Mouse (Mus musculus) midbrain, embryonic 12.5 days (tissue): ENCODE results near the gene Sppl3. TPM values are rescaled to one million over a fixed set of nuclear protein-coding genes. Genes with fewer than 3 reads are reported as not detected.
A peak's percentile ranks its signal among the peaks of the same experiment; 100 is the strongest.

Experiments used
- ATAC-seq: fragments of 200-750 bp; cut with Nextera tagmentation; 2 replicates; pipeline ENCODE4 v1.8.0; 2017; ENCODE audit warnings: low read depth, moderate TSS enrichment, moderate library complexity; ENCODE audit not compliant: low FRiP score
- H3K27ac ChIP-seq: fragments of 300-500 bp; sonication (generic); replicated peaks from 2 replicates; pipeline ENCODE4 v1.5.1; 2016; ENCODE audit warnings: mild to moderate bottlenecking
- H3K27me3 ChIP-seq: fragments of 300-500 bp; sonication (generic); 2 replicates; pipeline ENCODE4 v1.6.1; 2016; ENCODE audit warnings: mild to moderate bottlenecking
- H3K36me3 ChIP-seq: fragments of 300-500 bp; sonication (generic); 2 replicates; pipeline ENCODE4 v1.6.1; 2016
- H3K4me1 ChIP-seq: fragments of 300-500 bp; sonication (generic); 2 replicates; pipeline ENCODE4 v1.6.1; 2016
- H3K4me2 ChIP-seq: fragments of 300-500 bp; sonication (generic); replicated peaks from 2 replicates; pipeline ENCODE4 v1.6.1; 2016; ENCODE audit warnings: mild to moderate bottlenecking, moderate library complexity
- H3K4me3 ChIP-seq: fragments of 300-500 bp; sonication (generic); 2 replicates; pipeline ENCODE4 v1.5.1; 2016; ENCODE audit warnings: mild to moderate bottlenecking
- H3K9ac ChIP-seq: fragments of 300-500 bp; sonication (generic); replicated peaks from 2 replicates; pipeline ENCODE4 v1.6.1; 2016; ENCODE audit warnings: mild to moderate bottlenecking, moderate library complexity
- H3K9me3 ChIP-seq: fragments of 300-500 bp; sonication (generic); 2 replicates; pipeline ENCODE4 v1.6.1; 2016; ENCODE audit warnings: mild to moderate bottlenecking
- WGBS: fragments of 180-500 bp; shearing (Covaris S2); methylation state at CpG from one replicate; pipeline ENCODE4 v1.1.7; 2016; 5-methylcytosine and 5-hydroxymethylcytosine counted together
- polyA plus RNA-seq: library from polyadenylated mRNA; unstranded; fragments of >200 nt; fragmentation: Nextera tagmentation; extraction: Ambion mirVana; gene quantifications from 2 replicates; pipeline ENCODE4 v1.2.1, GENCODE M21; 2016

Sppl3 gene
- polyA plus RNA-seq, 1 experiment from 2014 or later, result 16.6 TPM

GRCm38 (mm10) chr5:115134234-115135165, 123.6 kb downstream of the Sppl3 start, which contains the start of gene Unc119b:
Gene Unc119b, minus strand, starts transcription at chr5:115134975.
- Histone ChIP-seq H3K9me3 (no peaks in the 10 kb centered on the region), H3K4me2 (peak within 1 kb of the TSS; percentile 81), H3K27me3 (0 out of 2 replicates have a peak, but pooled peaks cover 9% of the 10 kb centered on the region), H3K4me1 (peaks cover 19% of the 10 kb centered on the region), H3K4me3 (peak within 1 kb of the TSS; percentile 94), H3K9ac (peak within 1 kb of the TSS; percentile 89), H3K27ac (peak within 1 kb of the TSS; percentile 63), H3K36me3 (peaks cover 9% of the 10 kb centered on the region)
- WGBS, result under 1% methylated on average over 58 of the region's 81 CpGs
- peak; percentile 95 for ATAC-seq

- 70% methylated on average over 4 of the region's 4 CpGs for WGBS
- H3K4me2 ChIP-seq, result no peak overlapping the region
- H3K27ac ChIP-seq, result no peak overlapping the region
These were observed 128.2 kb downstream of the Sppl3 start for GRCm38 (mm10) chr5:115139124-115139523.

GRCm38 (mm10) chr5:115140726-115141125, 129.8 kb downstream of the Sppl3 start:
- Histone ChIP-seq H3K4me1 (0 out of 2 replicates have a peak, but pooled peaks cover 7% of the 10 kb centered on the region), H3K27ac (no peak overlapping the region), H3K4me3 (no peak overlapping the region), H3K9me3 (no peaks in the 10 kb centered on the region), H3K9ac (no peak overlapping the region), H3K36me3 (peaks cover 1% of the 10 kb centered on the region; the same call in 1 of the 2 replicates), H3K27me3 (0 out of 2 replicates have a peak, but pooled peaks cover 9% of the 10 kb centered on the region), H3K4me2 (no peak overlapping the region)
- ATAC-seq, result no peak
- whole genome bisulfite sequencing, result 71% methylated on average over 3 of the region's 3 CpGs

More at GRCm38 (mm10) chr5:115139124-115139523, 128.2 kb downstream of the Sppl3 start:
- no peak overlapping the region for H3K4me3 ChIP-seq
- H3K27me3 ChIP-seq, result 0 out of 2 replicates have a peak, but pooled peaks cover 9% of the 10 kb centered on the region
- H3K36me3 ChIP-seq, result no peaks in the 10 kb centered on the region
- ATAC-seq, result no peak
- no peaks in the 10 kb centered on the region for H3K9me3 ChIP-seq
- H3K9ac ChIP-seq, result no peak overlapping the region
- H3K4me1 ChIP-seq, result peaks cover 8% of the 10 kb centered on the region; the same call in 1 of the 2 replicates

GRCm38 (mm10) chr5:115142166-115142697, 131.3 kb downstream of the Sppl3 start:
- no peak overlapping the region for H3K4me3 ChIP-seq
- no peak overlapping the region for H3K4me2 ChIP-seq
- no peak for ATAC-seq

GRCm38 (mm10) chr5:115143552-115143951, 132.6 kb downstream of the Sppl3 start:
- Histone ChIP-seq H3K4me2 (no peak overlapping the region), H3K9ac (no peak overlapping the region), H3K27me3 (no peaks in the 10 kb centered on the region), H3K4me1 (0 out of 2 replicates have a peak, but pooled peaks cover 7% of the 10 kb centered on the region), H3K27ac (no peak overlapping the region), H3K9me3 (no peaks in the 10 kb centered on the region), H3K36me3 (peaks cover 30% of the 10 kb centered on the region), H3K4me3 (no peak overlapping the region)
- WGBS, result 85% methylated on average over 10 of the region's 10 CpGs
- ATAC-seq, result no peak

More at GRCm38 (mm10) chr5:115142166-115142697, 131.3 kb downstream of the Sppl3 start:
- no peaks in the 10 kb centered on the region for H3K9me3 ChIP-seq
- 0 out of 2 replicates have a peak, but pooled peaks cover 4% of the 10 kb centered on the region for H3K27me3 ChIP-seq
- H3K4me1 ChIP-seq, result 0 out of 2 replicates have a peak, but pooled peaks cover 7% of the 10 kb centered on the region
- no peak overlapping the region for H3K9ac ChIP-seq
- WGBS, result 92% methylated on average over 9 of the region's 9 CpGs
- H3K36me3 ChIP-seq, result peaks cover 16% of the 10 kb centered on the region
- H3K27ac ChIP-seq, result no peak overlapping the region

GRCm38 (mm10) chr5:115144471-115144870, 133.5 kb downstream of the Sppl3 start:
- Histone ChIP-seq H3K4me1 (0 out of 2 replicates have a peak, but pooled peaks cover 7% of the 10 kb centered on the region), H3K27ac (no peak overlapping the region), H3K9ac (no peak overlapping the region), H3K27me3 (no peaks in the 10 kb centered on the region), H3K36me3 (peaks cover 37% of the 10 kb centered on the region), H3K9me3 (no peaks in the 10 kb centered on the region), H3K4me2 (no peak overlapping the region), H3K4me3 (no peak overlapping the region)
- 81% methylated on average over 6 of the region's 6 CpGs for WGBS
- no peak for ATAC-seq

GRCm38 (mm10) chr5:115145253-115145968, 134.5 kb downstream of the Sppl3 start:
- Histone ChIP-seq H3K27ac (no peak overlapping the region), H3K27me3 (no peaks in the 10 kb centered on the region), H3K9me3 (no peaks in the 10 kb centered on the region), H3K36me3 (peaks cover 47% of the 10 kb centered on the region), H3K4me1 (0 out of 2 replicates have a peak, but pooled peaks cover 7% of the 10 kb centered on the region), H3K4me3 (no peak overlapping the region), H3K9ac (no peak overlapping the region), H3K4me2 (no peak overlapping the region)
- ATAC-seq, result no peak
- WGBS, result 85% methylated on average over 11 of the region's 11 CpGs

GRCm38 (mm10) chr5:115145976-115146746, 135.2 kb downstream of the Sppl3 start:
- no peak for ATAC-seq
- Histone ChIP-seq H3K4me2 (no peak overlapping the region), H3K9ac (no peak overlapping the region), H3K36me3 (peaks cover 54% of the 10 kb centered on the region), H3K9me3 (no peaks in the 10 kb centered on the region), H3K27me3 (no peaks in the 10 kb centered on the region), H3K4me1 (0 out of 2 replicates have a peak, but pooled peaks cover 7% of the 10 kb centered on the region), H3K4me3 (no peak overlapping the region), H3K27ac (no peak overlapping the region)
- WGBS, result 85% methylated on average over 6 of the region's 6 CpGs

- peaks cover 54% of the 10 kb centered on the region for H3K36me3 ChIP-seq
- H3K4me2 ChIP-seq, result no peak overlapping the region
- ATAC-seq, result no peak
These were observed 135.8 kb downstream of the Sppl3 start for GRCm38 (mm10) chr5:115146747-115147130.

GRCm38 (mm10) chr5:115147388-115147787, 136.5 kb downstream of the Sppl3 start:
- no peak for ATAC-seq
- H3K36me3 ChIP-seq, result peaks cover 54% of the 10 kb centered on the region
- H3K9ac ChIP-seq, result no peak overlapping the region

More at GRCm38 (mm10) chr5:115146747-115147130, 135.8 kb downstream of the Sppl3 start:
- no peak overlapping the region for H3K27ac ChIP-seq
- 0 out of 2 replicates have a peak, but pooled peaks cover 7% of the 10 kb centered on the region for H3K4me1 ChIP-seq
- no peak overlapping the region for H3K9ac ChIP-seq
- no peaks in the 10 kb centered on the region for H3K27me3 ChIP-seq
- H3K4me3 ChIP-seq, result no peak overlapping the region
- H3K9me3 ChIP-seq, result no peaks in the 10 kb centered on the region

GRCm38 (mm10) chr5:115148378-115148777, 137.4 kb downstream of the Sppl3 start:
- H3K9ac ChIP-seq, result no peak overlapping the region
- H3K27ac ChIP-seq, result no peak overlapping the region
- WGBS, result 94% methylated on average over 8 of the region's 8 CpGs
- no peak overlapping the region for H3K4me2 ChIP-seq
- ATAC-seq, result no peak
- H3K36me3 ChIP-seq, result peaks cover 57% of the 10 kb centered on the region
- H3K4me1 ChIP-seq, result 0 out of 2 replicates have a peak, but pooled peaks cover 3% of the 10 kb centered on the region
- H3K27me3 ChIP-seq, result no peaks in the 10 kb centered on the region
- H3K9me3 ChIP-seq, result no peaks in the 10 kb centered on the region
- H3K4me3 ChIP-seq, result no peak overlapping the region

More at GRCm38 (mm10) chr5:115147388-115147787, 136.5 kb downstream of the Sppl3 start:
- Histone ChIP-seq H3K27ac (no peak overlapping the region), H3K27me3 (no peaks in the 10 kb centered on the region), H3K4me1 (0 out of 2 replicates have a peak, but pooled peaks cover 7% of the 10 kb centered on the region), H3K9me3 (no peaks in the 10 kb centered on the region), H3K4me2 (no peak overlapping the region), H3K4me3 (no peak overlapping the region)
- WGBS, result 93% methylated on average over 3 of the region's 3 CpGs
